Mouse (Mus musculus): ENCODE measurements around the gene Inka2.
A peak's percentile ranks its signal among the peaks of the same experiment; 100 is the strongest.
"Not testable (repeated sequence)": the region's sequence is repeated elsewhere in the genome, so short reads cannot be mapped to it uniquely, and the experiment has no call there.

Inka2 gene

GRCm38 (mm10) chr3:105696387-105697147 lies 7.8 kb upstream of the Inka2 start:
- no peak for DNase-seq (ENCODE audit: low read depth, low spot score)

DNA sequence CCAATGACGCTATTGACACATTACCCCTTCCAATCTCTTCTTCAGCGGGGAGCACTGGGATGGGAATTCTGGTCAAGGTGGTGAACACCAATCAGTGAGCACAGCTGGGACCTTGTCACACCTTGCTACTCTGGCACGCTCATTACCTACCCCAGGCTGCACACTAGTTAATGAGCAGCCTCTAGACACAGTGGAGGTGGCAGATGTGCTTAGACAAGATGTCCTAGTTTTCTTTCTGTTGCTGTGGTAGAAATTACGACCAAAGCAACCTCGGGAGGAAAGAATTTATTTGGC lies 7.3 kb upstream of the Inka2 start:
- no peak for DNase-seq (ENCODE audit: low read depth, low spot score)

- DNase-seq (ENCODE audit: low read depth, low spot score), result no peak
Measured at GRCm38 (mm10) chr3:105698311-105698710, 6.1 kb upstream of the Inka2 start.

GRCm38 (mm10) chr3:105699241-105699933 lies 5.0 kb upstream of the Inka2 start:
- peak; percentile 76 for DNase-seq (ENCODE audit: low read depth, low spot score)

GRCm38 (mm10) chr3:105700786-105701185 lies 3.6 kb upstream of the Inka2 start:
- DNase-seq (ENCODE audit: low read depth, low spot score), result not testable (repeated sequence)

DNA sequence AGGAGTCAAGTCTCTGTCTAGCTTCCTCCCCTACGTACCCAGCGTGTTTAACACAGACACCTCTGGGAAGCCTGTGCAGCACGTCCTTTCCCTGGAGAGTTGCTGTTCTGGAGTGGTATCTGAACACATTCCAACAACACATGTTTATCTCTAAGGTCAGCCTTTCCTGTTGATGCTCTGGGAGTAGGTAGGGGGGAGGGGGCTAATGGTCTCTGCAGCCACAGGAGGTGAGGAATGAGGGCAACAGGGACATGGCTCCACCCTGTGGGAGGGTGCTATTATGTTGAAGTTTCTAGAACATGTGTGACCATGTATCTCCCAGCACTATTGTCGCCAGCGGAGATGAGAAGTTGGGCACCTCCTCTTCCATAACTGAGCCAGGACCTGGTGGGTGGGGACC lies 3.0 kb upstream of the Inka2 start:
- DNase-seq (ENCODE audit: low read depth, low spot score), result no peak

- DNase-seq (ENCODE audit: low read depth, low spot score), result no peak
Measured at GRCm38 (mm10) chr3:105703571-105703970, 828 bp upstream of the Inka2 start.

DNA sequence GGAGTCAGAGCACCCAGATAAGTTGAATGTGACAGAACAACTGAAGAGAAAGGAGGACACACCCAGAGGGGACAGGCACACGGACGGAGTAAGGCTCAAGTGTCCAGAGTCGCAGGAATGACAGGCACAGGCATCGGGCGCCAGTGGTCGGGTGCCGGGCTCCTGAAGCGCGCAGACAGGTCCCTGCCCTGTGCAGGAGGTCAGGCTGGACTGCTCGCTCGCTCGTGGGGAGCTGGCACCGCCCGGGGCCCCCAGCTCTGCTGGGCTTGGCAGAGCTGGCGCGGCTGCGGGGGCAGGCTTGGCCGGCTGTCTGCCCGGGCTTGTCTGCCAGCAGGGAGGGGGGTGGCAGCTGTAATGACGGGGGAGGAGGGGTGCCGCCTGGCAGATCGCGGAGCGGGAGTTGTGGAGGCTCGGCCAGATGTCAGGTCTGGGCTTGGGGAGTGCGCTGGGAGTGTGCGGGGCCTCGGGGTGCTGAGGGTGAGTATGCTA lies 706 bp downstream of the Inka2 start:
- no peak for DNase-seq (ENCODE audit: low read depth, low spot score)

- DNase-seq (ENCODE audit: low read depth, low spot score), result no peak
Measured at GRCm38 (mm10) chr3:105705561-105705960, 1.2 kb downstream of the Inka2 start.

GRCm38 (mm10) chr3:105706366-105707020 lies 2.1 kb downstream of the Inka2 start:
- DNase-seq (ENCODE audit: low read depth, low spot score), result no peak

GRCm38 (mm10) chr3:105707590-105707989 lies 3.2 kb downstream of the Inka2 start:
- DNase-seq (ENCODE audit: low read depth, low spot score), result no peak

DNA sequence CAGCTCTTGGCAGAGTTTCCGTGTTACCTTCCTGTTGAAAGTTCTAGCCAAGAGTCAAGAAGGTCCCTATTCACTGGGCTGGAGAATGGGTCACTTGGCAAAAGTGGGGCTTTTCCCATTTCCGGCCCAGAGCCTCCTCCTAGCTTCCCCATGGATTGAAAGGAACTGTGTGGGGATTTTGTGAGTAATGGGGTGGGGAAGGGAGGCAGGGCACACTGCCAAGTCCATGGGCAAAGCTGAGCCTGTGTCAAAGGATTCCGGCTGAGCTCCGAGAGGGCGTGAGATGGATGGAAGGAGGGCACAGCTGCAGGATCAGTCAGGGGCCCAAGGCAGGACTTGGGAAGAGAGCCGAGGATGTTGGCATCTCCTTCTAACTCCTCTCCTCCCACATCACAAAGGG lies 5.8 kb downstream of the Inka2 start:
- no peak for DNase-seq (ENCODE audit: low read depth, low spot score)

GRCm38 (mm10) chr3:105711741-105712140 lies 7.3 kb downstream of the Inka2 start:
- DNase-seq (ENCODE audit: low read depth, low spot score), result no peak

GRCm38 (mm10) chr3:105712827-105713226 lies 8.4 kb downstream of the Inka2 start:
- DNase-seq (ENCODE audit: low read depth, low spot score), result no peak

- no peak for DNase-seq (ENCODE audit: low read depth, low spot score)
Measured at GRCm38 (mm10) chr3:105714091-105714819, 9.9 kb downstream of the Inka2 start.

DNA sequence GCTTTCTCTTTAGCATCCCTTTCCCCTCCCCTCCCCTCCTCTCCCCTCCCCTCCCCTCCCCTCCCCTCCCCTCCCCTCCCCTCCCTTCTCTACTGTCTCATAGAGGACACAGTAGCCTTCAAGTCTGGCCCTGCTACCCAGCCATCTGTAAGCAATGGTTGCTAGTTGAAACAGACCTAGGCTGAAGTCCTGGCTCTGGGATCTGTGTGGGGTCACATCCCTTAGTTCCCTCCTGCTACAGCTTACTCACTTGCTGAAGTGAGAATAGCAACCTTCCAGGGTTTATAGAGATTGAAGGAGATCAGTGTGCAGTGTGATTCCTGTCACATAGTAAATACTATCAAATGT lies 10.4 kb downstream of the Inka2 start:
- DNase-seq (ENCODE audit: low read depth, low spot score), result no peak

DNA sequence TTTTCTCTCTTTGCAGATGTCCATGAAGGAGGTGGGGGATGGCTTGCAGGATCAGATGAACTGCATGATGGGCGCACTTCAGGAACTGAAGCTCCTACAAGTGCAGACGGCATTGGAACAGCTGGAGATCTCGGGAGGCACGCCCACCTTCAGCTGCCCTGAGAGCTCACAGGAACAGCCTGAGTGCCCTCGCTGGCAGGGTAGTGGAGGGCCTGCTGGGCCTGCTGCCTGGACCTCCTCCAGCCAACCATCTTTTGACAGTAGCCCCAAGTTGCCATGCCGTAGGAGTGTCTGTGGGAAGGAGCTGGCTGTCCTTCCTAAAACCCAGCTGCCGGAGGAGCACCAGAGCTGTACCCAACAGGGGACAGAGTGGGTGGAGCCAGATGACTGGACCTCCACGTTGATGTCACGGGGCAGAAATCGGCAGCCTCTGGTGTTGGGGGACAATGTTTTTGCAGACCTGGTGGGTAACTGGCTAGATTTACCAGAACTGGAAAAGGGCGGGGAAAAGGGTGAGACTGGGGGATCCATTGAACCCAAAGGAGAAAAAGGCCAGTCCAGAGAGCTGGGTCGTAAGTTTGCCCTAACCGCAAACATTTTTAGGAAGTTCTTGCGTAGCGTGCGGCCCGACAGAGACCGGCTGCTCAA lies 12.1 kb downstream of the Inka2 start:
- no peak for DNase-seq (ENCODE audit: low read depth, low spot score)

- no peak for DNase-seq (ENCODE audit: low read depth, low spot score)
Measured at GRCm38 (mm10) chr3:105717856-105718555, 13.6 kb downstream of the Inka2 start.

- DNase-seq (ENCODE audit: low read depth, low spot score), result no peak
Measured at GRCm38 (mm10) chr3:105718746-105719145, 14.3 kb downstream of the Inka2 start.

DNA sequence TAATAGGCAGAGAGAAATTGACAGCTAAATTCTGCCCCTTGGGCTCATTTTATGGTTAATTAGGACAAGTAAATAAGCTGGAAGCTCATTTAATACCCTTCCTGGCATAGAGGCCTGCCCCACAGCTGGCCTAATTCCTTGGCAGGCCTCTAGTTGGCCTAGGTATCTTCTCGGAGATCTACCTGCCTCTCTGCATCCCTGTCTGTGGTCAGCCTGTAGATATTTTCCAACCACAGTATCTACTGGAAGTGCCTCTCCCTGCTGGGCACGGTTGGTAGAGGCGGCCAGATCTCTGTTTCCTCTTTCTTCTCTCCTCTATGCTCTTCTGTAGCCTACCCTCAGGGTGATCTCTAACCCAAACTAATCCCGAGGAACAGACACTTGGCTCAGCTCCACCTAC lies 15.6 kb downstream of the Inka2 start:
- no peak for DNase-seq (ENCODE audit: low read depth, low spot score)

- DNase-seq (ENCODE audit: low read depth, low spot score), result no peak
Measured at GRCm38 (mm10) chr3:105720514-105720913, 16.1 kb downstream of the Inka2 start.

Measured in retina, adult 2 months (tissue).